Mouse (Mus musculus) forebrain, embryonic 13.5 days (tissue): ENCODE measurements around the gene Rab11fip3. TPM values are rescaled to one million over a fixed set of nuclear protein-coding genes. Genes with fewer than 3 reads are reported as not detected.

Experiments
- ATAC-seq: fragments of 200-750 bp; cut with Nextera tagmentation; 2 replicates; pipeline ENCODE4 v1.8.0; 2017
- H3K27ac ChIP-seq: fragments of 300-500 bp; sonication (generic); 2 replicates; pipeline ENCODE4 v1.5.1; 2015; ENCODE audit warnings: inconsistent platforms, mild to moderate bottlenecking, moderate library complexity
- H3K27me3 ChIP-seq: fragments of 300-500 bp; sonication (generic); 2 replicates; pipeline ENCODE4 v1.6.1; 2015; ENCODE audit warnings: mild to moderate bottlenecking, inconsistent platforms
- H3K36me3 ChIP-seq: fragments of 300-500 bp; sonication (generic); 2 replicates; pipeline ENCODE4 v1.6.1; 2015; ENCODE audit warnings: mild to moderate bottlenecking, inconsistent platforms; ENCODE audit not compliant: poor library complexity, severe bottlenecking
- H3K4me1 ChIP-seq: fragments of 300-500 bp; sonication (generic); 2 replicates; pipeline ENCODE4 v1.6.1; 2015; ENCODE audit warnings: inconsistent platforms
- H3K4me2 ChIP-seq: fragments of 300-500 bp; sonication (generic); 2 replicates; pipeline ENCODE4 v1.6.1; 2015; ENCODE audit warnings: inconsistent platforms, mild to moderate bottlenecking, moderate library complexity
- H3K4me3 ChIP-seq: fragments of 300-500 bp; sonication (generic); 2 replicates; pipeline ENCODE4 v1.5.1; 2015; ENCODE audit warnings: mild to moderate bottlenecking, inconsistent platforms
- H3K9ac ChIP-seq: fragments of 300-500 bp; sonication (generic); 2 replicates; pipeline ENCODE4 v1.6.1; 2015; ENCODE audit warnings: mild to moderate bottlenecking, inconsistent platforms
- H3K9me3 ChIP-seq: fragments of 300-500 bp; sonication (generic); replicated peaks from 2 replicates; pipeline ENCODE4 v1.6.1; 2016; ENCODE audit warnings: inconsistent platforms
- WGBS: fragments of 180-500 bp; shearing (Covaris S2); methylation state at CpG from one replicate; pipeline ENCODE4 v1.1.7; 2015; 5-methylcytosine and 5-hydroxymethylcytosine counted together
- polyA plus RNA-seq: library from polyadenylated mRNA; unstranded; fragments of >200 nt; fragmentation: Nextera tagmentation; extraction: Ambion mirVana; gene quantifications from 2 replicates; pipeline ENCODE4 v1.2.1, GENCODE M21; 2015

Gene Rab11fip3
- polyA plus RNA-seq, 1 experiment from 2014 or later, result 24.4 TPM

- H3K4me3 ChIP-seq, result no peak overlapping the region
- H3K27me3 ChIP-seq, result peaks cover 19% of the 10 kb centered on the region
- no peaks in the 10 kb centered on the region for H3K36me3 ChIP-seq
- H3K9ac ChIP-seq, result no peak overlapping the region
- 78% methylated on average over 7 of the region's 7 CpGs for WGBS
- H3K9me3 ChIP-seq, result no peaks in the 10 kb centered on the region
- H3K4me2 ChIP-seq, result no peak overlapping the region
- ATAC-seq, result no peak
- no peak overlapping the region for H3K27ac ChIP-seq
- H3K4me1 ChIP-seq, result peaks cover 8% of the 10 kb centered on the region
Measured at GRCm38 (mm10) chr17:25946349-25946748, 123.0 kb downstream of the Rab11fip3 start.

- peaks cover 12% of the 10 kb centered on the region for H3K27me3 ChIP-seq
- no peak for ATAC-seq
- no peak overlapping the region for H3K4me3 ChIP-seq
- no peaks in the 10 kb centered on the region for H3K36me3 ChIP-seq
- peaks cover 10% of the 10 kb centered on the region for H3K4me1 ChIP-seq
- H3K9ac ChIP-seq, result no peak overlapping the region
- H3K9me3 ChIP-seq, result no peaks in the 10 kb centered on the region
- 56% methylated on average over 9 of the region's 9 CpGs for WGBS
- no peak overlapping the region for H3K27ac ChIP-seq
- H3K4me2 ChIP-seq, result no peak overlapping the region
Measured at GRCm38 (mm10) chr17:25945517-25946155, 123.7 kb downstream of the Rab11fip3 start.

- no peak for ATAC-seq
- H3K9ac ChIP-seq, result no peak within 1 kb of the TSS
Measured at GRCm38 (mm10) chr17:25944366-25945163, 124.8 kb downstream of the Rab11fip3 start, which contains the start of the genes Pigq and Nhlrc4. TSS of gene Pigq (minus strand) at chr17:25944936. TSS of gene Nhlrc4 (minus strand) at chr17:25944961.

GRCm38 (mm10) chr17:25943769-25944168, 125.6 kb downstream of the Rab11fip3 start:
- H3K36me3 ChIP-seq, result no peaks in the 10 kb centered on the region
- peaks cover 15% of the 10 kb centered on the region for H3K4me1 ChIP-seq
- ATAC-seq, result no peak
- H3K9ac ChIP-seq, result no peak overlapping the region
- no peak overlapping the region for H3K4me2 ChIP-seq
- H3K4me3 ChIP-seq, result no peak overlapping the region
- 76% methylated on average over 9 of the region's 9 CpGs for WGBS
- H3K9me3 ChIP-seq, result no peaks in the 10 kb centered on the region
- H3K27ac ChIP-seq, result no peak overlapping the region
- no peaks in the 10 kb centered on the region for H3K27me3 ChIP-seq

More at GRCm38 (mm10) chr17:25944366-25945163, 124.8 kb downstream of the Rab11fip3 start, which contains the start of the genes Pigq and Nhlrc4:
- no peak within 1 kb of the TSS for H3K27ac ChIP-seq
- H3K9me3 ChIP-seq, result no peaks in the 10 kb centered on the region
- H3K4me1 ChIP-seq, result peaks cover 15% of the 10 kb centered on the region
- H3K4me2 ChIP-seq, result no peak within 1 kb of the TSS
- 56% methylated on average over 6 of the region's 6 CpGs for WGBS
- H3K4me3 ChIP-seq, result no peak within 1 kb of the TSS
- H3K36me3 ChIP-seq, result no peaks in the 10 kb centered on the region
- H3K27me3 ChIP-seq, result peaks cover 1% of the 10 kb centered on the region; the same call in 1 of the 2 replicates

- H3K4me2 ChIP-seq, result no peak overlapping the region
- WGBS, result 93% methylated on average over 3 of the region's 3 CpGs
- no peak overlapping the region for H3K27ac ChIP-seq
- H3K27me3 ChIP-seq, result no peaks in the 10 kb centered on the region
- peaks cover 15% of the 10 kb centered on the region for H3K4me1 ChIP-seq
- H3K9ac ChIP-seq, result no peak overlapping the region
- H3K36me3 ChIP-seq, result no peaks in the 10 kb centered on the region
- ATAC-seq, result no peak
- H3K9me3 ChIP-seq, result no peaks in the 10 kb centered on the region
- no peak overlapping the region for H3K4me3 ChIP-seq
Measured at GRCm38 (mm10) chr17:25943221-25943620, 126.1 kb downstream of the Rab11fip3 start.

GRCm38 (mm10) chr17:25942597-25943151, 126.7 kb downstream of the Rab11fip3 start:
- Histone ChIP-seq H3K4me3 (no peak overlapping the region), H3K27ac (no peak overlapping the region), H3K36me3 (no peaks in the 10 kb centered on the region), H3K27me3 (no peaks in the 10 kb centered on the region), H3K9me3 (no peaks in the 10 kb centered on the region), H3K4me1 (peaks cover 15% of the 10 kb centered on the region), H3K4me2 (no peak overlapping the region), H3K9ac (no peak overlapping the region)
- WGBS, result 91% methylated on average over 2 of the region's 2 CpGs
- ATAC-seq, result no peak

- Histone ChIP-seq H3K9me3 (no peaks in the 10 kb centered on the region), H3K9ac (peak overlapping the region; percentile 95), H3K4me1 (peaks cover 15% of the 10 kb centered on the region), H3K27me3 (no peaks in the 10 kb centered on the region), H3K27ac (peak overlapping the region; percentile 82), H3K4me2 (peak overlapping the region; percentile 74), H3K36me3 (peaks cover 10% of the 10 kb centered on the region), H3K4me3 (peak overlapping the region; percentile 80)
- 3% methylated on average over 53 of the region's 54 CpGs for WGBS
- peak; percentile 74 for ATAC-seq
Measured at GRCm38 (mm10) chr17:25941511-25942241, 127.7 kb downstream of the Rab11fip3 start.

Other genes starting within 250 kb of the Rab11fip3 start
- 27.7 and 30.0 TPM in 2 replicates for gene Wdr24, start 245.9 kb downstream of the Rab11fip3 start, polyA plus RNA-seq
- 64.6 and 69.8 TPM in 2 replicates for gene Jmjd8, start 240.7 kb downstream of the Rab11fip3 start, polyA plus RNA-seq
- gene Stub1, start 236.2 kb downstream of the Rab11fip3 start, polyA plus RNA-seq, result 303 and 330 TPM in 2 replicates
- 9.7 and 11.2 TPM in 2 replicates for gene Rhbdl1, start 232.3 kb downstream of the Rab11fip3 start, polyA plus RNA-seq
- gene Gm20683, start 227.8 kb downstream of the Rab11fip3 start, polyA plus RNA-seq, result 5.9 and 7.1 TPM in 2 replicates
- gene Rhot2, start 224.7 kb downstream of the Rab11fip3 start, polyA plus RNA-seq, result 16.2 and 17.6 TPM in 2 replicates
- 24.9 and 28.5 TPM in 2 replicates for gene Wdr90, start 208.1 kb downstream of the Rab11fip3 start, polyA plus RNA-seq
- gene Mcrip2, start 200.8 kb downstream of the Rab11fip3 start, polyA plus RNA-seq, result 12.9 and 13.6 TPM in 2 replicates
- gene Mettl26, start 194.5 kb downstream of the Rab11fip3 start, polyA plus RNA-seq, result 62.5 and 67.1 TPM in 2 replicates
- gene Wfikkn1, start 188.7 kb downstream of the Rab11fip3 start, polyA plus RNA-seq, result 0.76 and 0.77 TPM in 2 replicates
- 39.5 and 45.9 TPM in 2 replicates for gene Rab40c, start 149.8 kb downstream of the Rab11fip3 start, polyA plus RNA-seq
- 45.0 and 54.5 TPM in 2 replicates for gene Pigq, start 124.6 kb downstream of the Rab11fip3 start, polyA plus RNA-seq
- gene Nhlrc4, start 124.6 kb downstream of the Rab11fip3 start, polyA plus RNA-seq, result not detected in 2 replicates
- gene A930017K11Rik, start 117.0 kb downstream of the Rab11fip3 start, polyA plus RNA-seq, result not detected in 2 replicates
- gene Capn15, start 83.8 kb downstream of the Rab11fip3 start, polyA plus RNA-seq, result 16.6 and 17.1 TPM in 2 replicates
- gene Decr2, start 20.8 kb upstream of the Rab11fip3 start, polyA plus RNA-seq, result 25.8 and 25.9 TPM in 2 replicates
- gene Nme4, start 26.0 kb upstream of the Rab11fip3 start, polyA plus RNA-seq, result 53.0 and 55.8 TPM in 2 replicates
- gene Tmem8, start 43.7 kb upstream of the Rab11fip3 start, polyA plus RNA-seq, result 1.5 and 1.9 TPM in 2 replicates
- 230 and 241 TPM in 2 replicates for gene Mrpl28, start 53.9 kb upstream of the Rab11fip3 start, polyA plus RNA-seq
- gene Axin1, start 69.1 kb upstream of the Rab11fip3 start, polyA plus RNA-seq, result 9.3 and 12.1 TPM in 2 replicates
- gene Pdia2, start 129.5 kb upstream of the Rab11fip3 start, polyA plus RNA-seq, result not detected in 2 replicates
- gene Rgs11, start 133.4 kb upstream of the Rab11fip3 start, polyA plus RNA-seq, result 0.72 and 1.3 TPM in 2 replicates
- gene Arhgdig, start 138.2 kb upstream of the Rab11fip3 start, polyA plus RNA-seq, result 10.0 and 11.4 TPM in 2 replicates
- gene Fam234a, start 174.7 kb upstream of the Rab11fip3 start, polyA plus RNA-seq, result 17.5 and 21.7 TPM in 2 replicates
- 121 and 128 TPM in 2 replicates for gene Luc7l, start 183.3 kb upstream of the Rab11fip3 start, polyA plus RNA-seq